Mouse (Mus musculus): ENCODE measurements around the gene Olfr224.

DNA sequence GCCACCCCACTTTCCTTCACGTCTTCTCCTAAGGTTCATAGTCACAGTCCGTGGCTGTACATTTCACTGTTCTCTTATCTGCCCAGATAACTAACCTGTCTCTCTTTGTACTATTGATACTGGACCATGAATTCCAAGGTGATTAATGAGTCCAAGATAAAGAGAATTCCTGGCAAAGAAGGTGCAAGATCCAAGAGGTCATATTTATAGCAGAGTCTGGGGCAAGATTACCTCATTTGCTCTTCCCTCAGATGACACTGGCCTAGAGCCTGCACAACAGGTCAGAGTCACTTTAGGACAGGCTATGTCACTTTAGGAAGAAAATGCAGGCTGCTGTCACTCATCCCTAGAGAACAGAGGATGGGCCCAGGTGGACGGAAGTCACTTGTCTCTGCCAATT is 34.9 kb upstream of the Olfr224 start:
- no peak for TF ChIP-seq CTCF (IDR thresholded peaks at IDR 0.05; ENCODE audit: borderline replicate concordance, extremely low read depth, insufficient read depth, insufficient read length)
- TF ChIP-seq POLR2A (IDR thresholded peaks at IDR 0.05; ENCODE audit: borderline replicate concordance, extremely low read depth, insufficient read depth, insufficient read length, poor library complexity, severe bottlenecking), result no peak

Data from brain, embryonic 14.5 days (tissue).